Mouse (Mus musculus): ENCODE data around the gene Dmbt1. TPM values are rescaled to one million over a fixed set of nuclear protein-coding genes. Genes with fewer than 3 reads are reported as not detected.

Dmbt1 gene
- total RNA-seq, 2 experiments from 2014 or later, result 0.19 TPM; not detected in 1

DNA sequence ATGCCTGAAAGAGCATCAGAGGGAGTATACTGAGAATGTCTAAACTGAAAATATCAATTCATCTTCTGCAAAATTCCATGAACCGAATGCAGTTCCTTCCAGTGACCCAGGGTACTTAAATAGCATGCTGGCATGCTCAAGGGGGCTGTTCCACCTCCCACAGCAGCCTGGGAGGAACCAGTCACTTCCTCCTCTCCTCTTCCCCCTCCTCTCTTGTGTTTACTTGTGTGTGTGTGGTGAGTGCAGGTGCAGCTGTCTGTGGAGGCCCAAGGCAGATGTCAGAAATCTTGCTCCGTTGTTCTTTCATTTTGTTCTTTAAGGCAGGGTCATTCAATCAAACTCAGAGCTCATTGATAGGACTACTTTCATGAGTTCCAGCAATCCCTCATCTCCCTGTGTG is 137.2 kb downstream of the Dmbt1 start:
- DNase-seq, result no peak
- intact Hi-C loops (cut with DNase I), result no loop called here

Other genes starting within 250 kb of the Dmbt1 start
- 10 to 100 TPM; 60.5 to 68.1 TPM for gene Plekha1, start 166.3 kb upstream of the Dmbt1 start, total RNA-seq (2021)
- gene Htra1, start 95.9 kb upstream of the Dmbt1 start, total RNA-seq (2021), result 100 to 1,000 TPM; 176 to 209 TPM
- gene 4933402N03Rik, start 114.3 kb downstream of the Dmbt1 start, total RNA-seq (2021), result not detected
- 10 to 100 TPM; 16.8 to 17.3 TPM for gene 5430419D17Rik, start 142.3 kb downstream of the Dmbt1 start, total RNA-seq (2021)

All from heart, postnatal 10 days (tissue).